Mouse (Mus musculus) Patski (cell line): ENCODE measurements around the gene Vps13c. TPM values are rescaled to one million over a fixed set of nuclear protein-coding genes. Genes with fewer than 3 reads are reported as not detected.
A peak's percentile ranks its signal among the peaks of the same experiment; 100 is the strongest.

ENCODE experiments used
- ATAC-seq: fragments of 100-300 bp; one replicate; pipeline ENCODE4 v1.8.0; 2021
- CTCF ChIA-PET: fragments of 350-600 bp; sonication (Branson Sonifier 250); formaldehyde crosslinking; loops from one replicate; lab custom pipeline; 2022; ENCODE audit warnings: inconsistent platforms; lab: Charles Lee
- POLR2A ChIA-PET: fragments of 350-600 bp; sonication (Branson Sonifier 250); formaldehyde crosslinking; loops from one replicate; lab custom pipeline; 2022; ENCODE audit warnings: antibody characterized with exemption, inconsistent platforms; lab: Charles Lee
- DNase-seq: peaks from one replicate; pipeline ENCODE4 v3.0.0-alpha.2; 2011; ENCODE audit warnings: low read depth, low spot score
- H3K27me3 ChIP-seq: fragments of 371-371 bp; one replicate; pipeline ENCODE4 v1.5.1; 2021
- CTCF ChIP-seq: fragments of 100-300 bp; IDR thresholded peaks from one replicate; pipeline ENCODE4 v1.5.1; 2021
- in situ Hi-C: fragments of 300-500 bp; cut with MboI; formaldehyde crosslinking; loops from 3 replicates; pipeline ENCODE4 v1.11.1; 2018; ENCODE audit warnings: low pct_unique_long_range_greater_than_20kb, mixed read lengths
- polyA plus RNA-seq: library from polyadenylated mRNA; unstranded; gene quantifications from one replicate; pipeline ENCODE4 v1.2.3, GENCODE M21; 2021

Gene Vps13c
- polyA plus RNA-seq, 1 experiment from 2014 or later, result 81.0 TPM

GRCm38 (mm10) chr9:67830411-67831358 is 9.5 kb upstream of the Vps13c start:
- ChIA-PET POLR2A (no interaction called here), CTCF (interaction anchor here (0.7 to 1.5 kb wide), 5 partner anchors 29 to 105 kb away, joined by 3 to 4 read pairs (median 3); no protein-coding TSS in a partner anchor)
- DNase-seq, result no peak
- H3K27me3 ChIP-seq, result no peaks in the 10 kb centered on the region
- in situ Hi-C loops, result loop anchor here (5.0 kb wide), 1 partner anchor 47 kb away; no protein-coding TSS in a partner anchor
- no peak for TF ChIP-seq CTCF
- ATAC-seq, result peak; percentile 38

- in situ Hi-C loops, result loop anchor here (5.0 kb wide), 1 partner anchor 46 kb away; no protein-coding TSS in a partner anchor
- CTCF ChIA-PET, result no interaction called here
- ATAC-seq (no peak), DNase-seq (no peak)
- no peaks in the 10 kb centered on the region for H3K27me3 ChIP-seq
- TF ChIP-seq CTCF, result peak; percentile 37
- POLR2A ChIA-PET, result no interaction called here
These were observed 8.7 kb upstream of the Vps13c start for GRCm38 (mm10) chr9:67831359-67832045.

GRCm38 (mm10) chr9:67832046-67832605 is 8.1 kb upstream of the Vps13c start, which contains the start of gene C2cd4a:
TSS of gene C2cd4a (minus strand) at chr9:67832330.
- ATAC-seq (no peak), DNase-seq (no peak)
- no peaks in the 10 kb centered on the region for H3K27me3 ChIP-seq
- CTCF ChIA-PET, result no interaction called here
- in situ Hi-C loops, result loop anchor here (5.0 kb wide), 1 partner anchor 45 kb away; no protein-coding TSS in a partner anchor
- no peak for TF ChIP-seq CTCF
- POLR2A ChIA-PET, result no interaction called here

GRCm38 (mm10) chr9:67834535-67834934 is 5.7 kb upstream of the Vps13c start:
- in situ Hi-C loops, result loop anchor here (5.0 kb wide), 1 partner anchor 43 kb away; no protein-coding TSS in a partner anchor
- DNase-seq, result peak; percentile 80
- TF ChIP-seq CTCF, result no peak
- peak; percentile 82 for ATAC-seq
- CTCF ChIA-PET, result interaction anchor here (0.8 to 2.1 kb wide), 3 partner anchors 41 to 56 kb away, joined by 3 to 5 read pairs (median 3); no protein-coding TSS in a partner anchor
- H3K27me3 ChIP-seq, result no peaks in the 10 kb centered on the region
- POLR2A ChIA-PET, result interaction anchor here (0.6 to 1.2 kb wide), 3 partner anchors 29 to 60 kb away, joined by 3 read pairs; no protein-coding TSS in a partner anchor

DNA sequence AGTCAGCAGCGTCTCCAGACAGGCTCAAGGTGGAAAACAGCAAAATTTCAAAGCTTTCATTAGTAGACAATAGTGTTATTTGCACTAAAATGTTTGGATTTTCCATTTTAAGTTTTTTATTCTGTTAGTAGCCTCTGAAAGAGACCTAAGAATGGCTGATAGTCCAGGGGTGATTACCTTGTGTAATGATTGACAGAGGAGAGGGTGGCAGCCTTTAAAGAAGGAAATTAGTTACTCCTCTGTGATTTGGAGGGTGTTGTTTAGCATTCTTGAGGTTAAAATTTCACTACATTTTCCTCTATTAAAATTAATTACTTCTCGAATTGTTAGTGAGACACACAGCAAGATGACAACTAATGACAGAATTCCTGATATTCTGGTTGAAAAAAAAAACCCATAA is 2.9 kb upstream of the Vps13c start:
- no peak for ATAC-seq
- in situ Hi-C loops, result no loop called here
- ChIA-PET POLR2A (no interaction called here), CTCF (interaction anchor here (1.4 to 1.9 kb wide), 2 partner anchors 10 to 49 kb away, joined by 3 to 8 read pairs; no protein-coding TSS in a partner anchor)
- DNase-seq, result no peak
- TF ChIP-seq CTCF, result no peak
- H3K27me3 ChIP-seq, result no peaks in the 10 kb centered on the region

DNA sequence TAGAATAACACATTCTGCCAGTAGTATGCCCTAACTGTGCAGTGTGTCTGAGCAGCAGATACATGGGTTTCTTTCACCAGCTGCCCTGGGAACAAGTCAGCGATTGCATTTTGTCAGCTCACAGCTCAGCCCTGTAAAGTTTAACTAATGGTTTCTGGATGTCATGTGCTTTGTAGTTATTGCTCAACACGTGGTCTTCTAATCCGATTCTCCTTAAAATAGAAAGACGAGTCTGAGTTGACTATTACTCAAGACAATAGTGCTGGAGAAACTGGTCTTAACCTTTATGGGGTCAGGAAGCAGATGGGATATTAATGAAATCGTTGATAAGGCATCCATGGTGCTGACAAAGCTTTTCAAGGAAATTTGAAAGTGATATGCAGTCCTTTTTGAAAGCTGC is 2.6 kb downstream of the Vps13c start:
- ATAC-seq (peak; percentile 21), DNase-seq (no peak)
- POLR2A ChIA-PET, result interaction anchor here (0.6 kb wide), 1 partner anchor 527 kb away, joined by 5 read pairs; no protein-coding TSS in a partner anchor
- CTCF ChIA-PET, result interaction anchor here (1.2 to 1.4 kb wide), 2 partner anchors 14 to 16 kb away, joined by 3 to 8 read pairs; no protein-coding TSS in a partner anchor
- TF ChIP-seq CTCF, result no peak
- in situ Hi-C loops, result no loop called here
- H3K27me3 ChIP-seq, result no peaks in the 10 kb centered on the region

DNA sequence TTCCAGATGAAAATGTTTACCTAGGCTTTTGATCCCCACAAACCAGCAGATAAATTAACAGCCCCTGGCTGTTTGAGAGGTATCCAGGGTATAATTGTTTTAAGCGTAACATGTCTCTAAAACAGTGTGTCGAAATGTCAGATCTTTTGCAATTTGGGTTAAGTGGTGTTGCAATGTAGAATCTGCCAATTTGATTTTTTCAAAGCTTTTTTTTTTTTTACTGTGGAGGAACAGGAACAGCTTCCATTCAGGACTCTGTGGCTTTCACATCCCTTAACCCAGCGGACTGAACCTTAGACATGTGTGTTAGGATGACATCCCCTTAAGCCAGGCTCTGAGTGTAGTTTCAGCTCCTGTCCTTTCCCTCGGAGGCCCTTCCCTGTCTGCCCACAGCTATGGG is 4.8 kb downstream of the Vps13c start:
- no peaks in the 10 kb centered on the region for H3K27me3 ChIP-seq
- POLR2A ChIA-PET, result no interaction called here
- DNase-seq (no peak), ATAC-seq (no peak)
- TF ChIP-seq CTCF, result no peak
- CTCF ChIA-PET, result interaction anchor here (1.6 to 1.7 kb wide), 2 partner anchors 19 to 42 kb away, joined by 3 to 4 read pairs; no protein-coding TSS in a partner anchor
- in situ Hi-C loops, result no loop called here

DNA sequence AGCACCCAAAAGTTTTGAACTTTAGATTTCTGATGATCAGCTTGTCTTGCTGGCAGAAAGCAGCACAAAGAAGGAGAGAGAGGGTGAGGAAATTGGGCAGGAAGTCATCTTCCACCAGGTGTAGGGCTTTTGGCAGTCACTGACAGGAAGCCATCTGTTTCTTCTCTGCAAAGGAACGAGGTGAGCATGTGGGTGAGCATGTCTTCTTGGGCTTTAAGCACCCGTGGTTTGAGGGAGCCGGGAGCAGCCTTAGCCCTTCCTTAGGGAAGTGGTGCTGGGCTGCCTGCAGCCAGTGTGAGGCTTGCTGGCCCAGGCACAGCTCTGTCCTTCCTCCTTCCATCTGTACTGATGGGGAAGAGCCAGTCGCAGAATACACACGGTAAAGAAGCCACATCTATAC is 5.5 kb downstream of the Vps13c start:
- no peak for TF ChIP-seq CTCF
- DNase-seq (no peak), ATAC-seq (no peak)
- no peaks in the 10 kb centered on the region for H3K27me3 ChIP-seq
- POLR2A ChIA-PET, result no interaction called here
- CTCF ChIA-PET, result interaction anchor here (1.6 to 1.7 kb wide), 2 partner anchors 18 to 41 kb away, joined by 3 to 4 read pairs; no protein-coding TSS in a partner anchor
- in situ Hi-C loops, result no loop called here

DNA sequence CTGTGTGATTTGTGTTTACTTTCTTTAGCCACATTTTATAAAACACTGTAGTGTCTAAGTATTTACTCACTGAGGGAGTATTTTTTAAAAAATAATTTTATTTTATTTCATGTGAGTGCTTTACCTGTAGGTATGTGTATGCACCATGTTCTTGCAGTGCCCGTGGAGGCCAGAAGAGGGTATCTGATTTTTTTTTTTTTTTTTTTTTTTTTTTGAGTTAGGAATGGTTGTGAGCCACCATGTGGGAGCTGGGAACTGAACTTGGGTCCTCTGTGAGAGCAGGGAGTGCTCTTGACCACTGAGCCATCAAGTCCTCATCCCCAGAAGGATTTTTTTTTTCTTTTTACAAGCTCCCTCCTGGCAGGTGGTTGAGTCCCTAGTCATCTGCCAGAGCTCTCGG is 5.9 kb downstream of the Vps13c start:
- H3K27me3 ChIP-seq, result no peaks in the 10 kb centered on the region
- in situ Hi-C loops, result no loop called here
- no peak for ATAC-seq
- ChIA-PET CTCF (interaction anchor here (1.6 to 1.7 kb wide), 2 partner anchors 18 to 41 kb away, joined by 3 to 4 read pairs; no protein-coding TSS in a partner anchor), POLR2A (interaction anchor here (0.7 kb wide), 1 partner anchor 1525 kb away, joined by 4 read pairs; no protein-coding TSS in a partner anchor)
- no peak for TF ChIP-seq CTCF
- DNase-seq, result no peak
